24 mouse cellular contexts compared by ENCODE assay signal in genomic region chr6:77951276-77951675, GRCm38 (mm10). TPM values are rescaled to one million over a fixed set of nuclear protein-coding genes. Genes with fewer than 3 reads are reported as not detected.
A peak's percentile ranks its signal among the peaks of the same experiment; 100 is the strongest.
DNase-seq lines count a peak whose midpoint lies in the region; ATAC-seq and TF ChIP-seq lines count a peak whose summit lies in the region.
"Had no signal": no experiment of that assay in that cellular context is flagged by ENCODE, and none has a peak within 500 bp of the region (broad histone marks: within the 10 kb centered on the region; RNA-seq: fewer than 3 reads in every experiment).

No protein-coding gene starts in this region.

- H3K36me3 ChIP-seq in forebrain, embryonic 14.5 days (ENCODE audit: control insufficient read depth, insufficient read depth, low read length), result no peaks in the 10 kb centered on the region
- no peaks in the 10 kb centered on the region for H3K36me3 ChIP-seq in forebrain, postnatal 0 days (ENCODE audit: insufficient read depth)
- H3K36me3 ChIP-seq: heart, embryonic 12.5 days; lung, embryonic 15.5 days; neural tube, embryonic 12.5 days had no signal

- no peak overlapping the region for H3K4me3 ChIP-seq in forebrain, embryonic 14.5 days (ENCODE audit: low read depth, low read length)
- no peak overlapping the region for H3K4me3 ChIP-seq in forebrain, postnatal 0 days (ENCODE audit: low read depth, low read length)
- H3K4me3 ChIP-seq in layer of hippocampus, adult 2 months, result no peak overlapping the region
- H3K4me3 ChIP-seq: gastrocnemius, adult 2 months; heart, embryonic 12.5 days; lung, embryonic 15.5 days; neural tube, embryonic 12.5 days had no signal

- ATAC-seq in forebrain, embryonic 14.5 days, result peak; percentile 43; the same call in 1 of the 2 replicates
- no peak for ATAC-seq in forebrain, postnatal 0 days
- ATAC-seq: activated CD4-positive, CD25-positive, alpha-beta regulatory T cell, adult 4 months; CD4-positive, CD25-positive, alpha-beta regulatory T cell, adult 4 months; intestine, embryonic 16.5 days had no signal

- no peak for TF ChIP-seq CTCF in forebrain, postnatal 0 days (IDR thresholded peaks at IDR 0.05; ENCODE audit: low read depth)
- TF ChIP-seq CTCF in layer of hippocampus, adult 2 months (conservative IDR thresholded peaks at IDR 0.05), result no peak

- no peak overlapping the region for H3K9ac ChIP-seq in forebrain, embryonic 14.5 days (ENCODE audit: low read length)
- no peak overlapping the region for H3K9ac ChIP-seq in forebrain, postnatal 0 days
- H3K9ac ChIP-seq: heart, embryonic 12.5 days; hindbrain, embryonic 14.5 days; liver, embryonic 14.5 days; lung, embryonic 15.5 days; neural tube, embryonic 12.5 days had no signal

- H3K4me2 ChIP-seq in forebrain, embryonic 14.5 days (ENCODE audit: low read length), result no peak overlapping the region
- no peak overlapping the region for H3K4me2 ChIP-seq in forebrain, postnatal 0 days (ENCODE audit: low read depth)
- H3K4me2 ChIP-seq: heart, embryonic 12.5 days; hindbrain, embryonic 14.5 days; lung, embryonic 15.5 days; midbrain, embryonic 11.5 days; neural tube, embryonic 12.5 days had no signal

- H3K4me1 ChIP-seq in forebrain, embryonic 14.5 days (ENCODE audit: control insufficient read depth, insufficient read depth, low read length), result 0 out of 2 replicates have a peak, but pooled peaks cover 4% of the 10 kb centered on the region
- no peaks in the 10 kb centered on the region for H3K4me1 ChIP-seq in forebrain, postnatal 0 days (ENCODE audit: insufficient read depth)
- H3K4me1 ChIP-seq: heart, embryonic 12.5 days; lung, embryonic 15.5 days; neural tube, embryonic 12.5 days had no signal

- WGBS in forebrain, embryonic 14.5 days, result 60% methylated on average over 4 of the region's 4 CpGs
- WGBS in forebrain, postnatal 0 days, result 52% methylated on average over 4 of the region's 4 CpGs

- H3K27ac ChIP-seq in forebrain, embryonic 14.5 days (ENCODE audit: low read depth, low read length), result no peak overlapping the region
- no peak overlapping the region for H3K27ac ChIP-seq in forebrain, postnatal 0 days (ENCODE audit: low read depth, low read length)
- peak overlapping the region; percentile 12; the same call in 1 of the 2 replicates for H3K27ac ChIP-seq in layer of hippocampus, adult 2 months
- H3K27ac ChIP-seq: gastrocnemius, adult 2 months; hindbrain, embryonic 14.5 days; liver, embryonic 14.5 days; lung, embryonic 15.5 days; macrophage; neural tube, embryonic 12.5 days; stomach, postnatal 0 days had no signal

- no peaks in the 10 kb centered on the region for H3K27me3 ChIP-seq in forebrain, embryonic 14.5 days (replicated peaks; ENCODE audit: control insufficient read depth, insufficient read depth, low read length)
- H3K27me3 ChIP-seq in forebrain, postnatal 0 days (ENCODE audit: insufficient read depth, low read length), result no peaks in the 10 kb centered on the region
- H3K27me3 ChIP-seq: heart, embryonic 12.5 days; lung, embryonic 15.5 days; neural tube, embryonic 12.5 days had no signal

- H3K9me3 ChIP-seq in forebrain, embryonic 14.5 days (replicated peaks; ENCODE audit: control insufficient read depth, low read length), result no peaks in the 10 kb centered on the region
- H3K9me3 ChIP-seq in forebrain, postnatal 0 days (ENCODE audit: low read length), result no peaks in the 10 kb centered on the region
- H3K9me3 ChIP-seq: heart, embryonic 12.5 days; lung, embryonic 15.5 days; neural tube, embryonic 12.5 days had no signal

- no peak for DNase-seq in forebrain, embryonic 14.5 days (ENCODE audit: low spot score)
- DNase-seq in forebrain, postnatal 0 days, result no peak
- peak in 1 of 2 experiments; percentile 42 for DNase-seq in layer of hippocampus, adult 2 months (ENCODE audit: low spot score in 2 of 2)
- DNase-seq in layer of hippocampus, postnatal 25 days (ENCODE audit: extremely low spot score in 1 of 2, low spot score in 1 of 2), result no peak
- DNase-seq in cerebellum, postnatal 10 days, result peak; percentile 15 to 21
- no peak for DNase-seq in embryo, embryonic 10.5 days (ENCODE audit: low spot score)
- no peak for DNase-seq in right cerebral cortex, postnatal 36 days (ENCODE audit: low spot score in 2 of 2)
- DNase-seq: adrenal gland, postnatal 10 days; gastrocnemius, adult 2 months; heart, postnatal 14 days had no signal

RNA-seq across cellular contexts. Expression of gene Ctnna2, which starts 28.2 kb away (rescaled TPM):
- 89.0 and 99.8 TPM in 2 replicates for polyA plus RNA-seq in forebrain, embryonic 14.5 days (2014; fragmentation: Nextera tagmentation; extraction: Ambion mirVana)
- total RNA-seq in forebrain, postnatal 0 days (2014; rRNA removed), result 207 and 243 TPM in 2 replicates
- 77.5 and 91.5 TPM in 2 replicates for polyA plus RNA-seq in forebrain, postnatal 0 days (2015; fragmentation: Nextera tagmentation; extraction: Ambion mirVana)
- total RNA-seq in layer of hippocampus, adult 2 months (2021), result 10 to 100 TPM; 91.4 to 91.7 TPM
- total RNA-seq in layer of hippocampus, postnatal 25 days (2021), result 10 to 100 TPM; 95.8 to 97.9 TPM
- total RNA-seq: common myeloid progenitor, adult 5-6 weeks; gastrocnemius, adult 2 months; granulocyte monocyte progenitor cell, adult 5-6 weeks; monocyte, adult 5-6 weeks had no signal
- polyA plus RNA-seq: CD4-positive, CD25-positive, alpha-beta regulatory T cell, adult 4 months; macrophage had no signal

Comparison
In these comparisons a context has a peak if more than half of its experiments do, and no peak if none do; other contexts are left out.
1. DNase-seq: peak in cerebellum, postnatal 10 days (2 of 2); none in forebrain, embryonic 14.5 days (single experiment), forebrain, postnatal 0 days (single experiment), layer of hippocampus, postnatal 25 days (0 of 2), embryo, embryonic 10.5 days (single experiment) and right cerebral cortex, postnatal 36 days (0 of 2).